Mouse (Mus musculus) brain, embryonic 14.5 days (tissue): ENCODE data around the gene Dazap1.

Source experiments
- CTCF ChIP-seq: fragments of 200-500 bp; IDR thresholded peaks from 2 replicates; pipeline ENCODE4 v1.5.1; 2012; ENCODE audit warnings: inconsistent platforms, mild to moderate bottlenecking, moderate library complexity, borderline replicate concordance; ENCODE audit not compliant: insufficient read depth, insufficient read length; ENCODE audit errors: extremely low read depth
- POLR2A ChIP-seq: fragments of 200-500 bp; IDR thresholded peaks from 2 replicates; pipeline ENCODE4 v1.6.1; 2012; ENCODE audit warnings: mild to moderate bottlenecking, inconsistent platforms, borderline replicate concordance; ENCODE audit not compliant: poor library complexity, insufficient read depth, insufficient read length, severe bottlenecking; ENCODE audit errors: extremely low read depth

- TF ChIP-seq POLR2A (no peak), CTCF (no peak)
Observed at GRCm38 (mm10) chr10:80297526-80298133, 36.3 kb downstream of the Dazap1 start.
